Mouse (Mus musculus): Measurements from ENCODE around the gene Plxdc2. TPM values are rescaled to one million over a fixed set of nuclear protein-coding genes. Genes with fewer than 3 reads are reported as not detected.

Gene Plxdc2
- polyA plus RNA-seq, 1 experiment from 2014 or later = 31.0 TPM

GRCm38 (mm10) chr2:16359341-16359928, 3.3 kb downstream of the Plxdc2 start:
- H3K27me3 ChIP-seq = no peaks in the 10 kb centered on the region
- POLR2A ChIA-PET = no interaction called here
- DNase-seq (ENCODE audit: low read depth, low spot score) (peak; percentile 31), ATAC-seq (no peak)
- peak; percentile 65 for TF ChIP-seq CTCF (IDR thresholded peaks at IDR 0.05)
- in situ Hi-C loops (cut with MboI; ENCODE audit: low pct_unique_long_range_greater_than_20kb) = loop anchor here (5.0 to 25.0 kb wide), 2 partner anchors 558 to 828 kb away; no protein-coding TSS in a partner anchor
- CTCF ChIA-PET = interaction anchor here (1.0 to 2.2 kb wide), 4 partner anchors 92 to 555 kb away, joined by 3 to 10 read pairs (median 5); no protein-coding TSS in a partner anchor

GRCm38 (mm10) chr2:16364749-16365148, 8.6 kb downstream of the Plxdc2 start:
- in situ Hi-C loops (cut with MboI; ENCODE audit: low pct_unique_long_range_greater_than_20kb) = loop anchor here (5.0 to 25.0 kb wide), 4 partner anchors 88 to 1050 kb away; no protein-coding TSS in a partner anchor
- ChIA-PET CTCF (no interaction called here), POLR2A (no interaction called here)
- ATAC-seq (no peak), DNase-seq (ENCODE audit: low read depth, low spot score) (no peak)
- H3K27me3 ChIP-seq = no peaks in the 10 kb centered on the region
- TF ChIP-seq CTCF (IDR thresholded peaks at IDR 0.05) = no peak

DNA sequence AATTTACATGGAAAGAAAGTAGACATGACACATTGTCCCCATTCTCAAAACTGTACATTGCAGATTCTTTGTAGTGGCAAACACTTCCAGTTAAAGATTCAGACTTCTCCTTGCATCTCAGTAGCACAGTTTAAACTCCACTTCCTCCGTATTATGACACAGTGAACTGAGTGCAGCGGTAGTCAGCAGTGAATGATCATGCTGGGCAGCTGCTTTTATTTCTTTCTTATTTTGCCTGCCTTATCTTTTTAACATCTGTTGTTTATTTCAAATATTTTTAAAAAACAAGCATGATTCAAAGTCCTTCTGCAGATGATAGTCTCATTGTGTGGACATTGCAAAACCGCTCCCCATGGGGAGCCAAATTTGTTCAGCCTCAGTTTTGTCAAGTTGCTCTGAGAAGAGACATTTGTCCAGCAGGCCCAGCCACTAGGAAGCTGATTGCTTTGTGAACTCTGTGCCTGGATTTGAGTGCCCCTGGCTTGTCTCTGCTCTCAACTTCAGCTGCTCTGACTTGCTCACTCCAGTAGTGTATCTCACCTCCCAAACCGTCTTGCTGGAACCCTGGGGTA, 9.8 kb downstream of the Plxdc2 start:
- no peak for TF ChIP-seq CTCF (IDR thresholded peaks at IDR 0.05)
- ChIA-PET POLR2A (no interaction called here), CTCF (no interaction called here)
- no peak for ATAC-seq
- no peaks in the 10 kb centered on the region for H3K27me3 ChIP-seq
- no peak for DNase-seq (ENCODE audit: low read depth, low spot score)
- in situ Hi-C loops (cut with MboI; ENCODE audit: low pct_unique_long_range_greater_than_20kb) = loop anchor here (5.0 to 25.0 kb wide), 4 partner anchors 86 to 1049 kb away; no protein-coding TSS in a partner anchor

DNA sequence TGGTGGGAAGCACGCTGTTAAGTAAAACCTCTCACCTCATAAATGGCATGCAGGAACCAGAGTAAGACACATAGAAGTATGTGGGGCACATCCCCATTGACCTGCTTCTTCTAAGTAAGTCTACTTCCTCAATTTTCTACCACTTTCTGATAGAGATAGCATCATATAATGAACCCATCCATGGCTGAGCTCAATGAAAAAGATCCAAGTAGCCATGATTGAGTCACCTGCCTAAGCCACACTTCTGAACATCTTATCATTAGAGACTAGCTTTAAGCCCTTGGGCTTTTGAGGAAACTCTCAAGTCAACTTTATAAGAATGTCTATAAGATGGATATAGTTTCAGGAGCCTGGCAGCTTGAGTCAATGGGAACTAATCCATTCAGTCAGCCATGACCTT, 14.3 kb downstream of the Plxdc2 start:
- in situ Hi-C loops (cut with MboI; ENCODE audit: low pct_unique_long_range_greater_than_20kb) = loop anchor here (25.0 kb wide), 1 partner anchor 817 kb away; no protein-coding TSS in a partner anchor
- TF ChIP-seq CTCF (IDR thresholded peaks at IDR 0.05) = no peak
- DNase-seq (ENCODE audit: low read depth, low spot score) (no peak), ATAC-seq (no peak)
- ChIA-PET POLR2A (no interaction called here), CTCF (interaction anchor here (2.2 kb wide), 1 partner anchor 81 kb away, joined by 5 read pairs; no protein-coding TSS in a partner anchor)
- no peaks in the 10 kb centered on the region for H3K27me3 ChIP-seq

DNA sequence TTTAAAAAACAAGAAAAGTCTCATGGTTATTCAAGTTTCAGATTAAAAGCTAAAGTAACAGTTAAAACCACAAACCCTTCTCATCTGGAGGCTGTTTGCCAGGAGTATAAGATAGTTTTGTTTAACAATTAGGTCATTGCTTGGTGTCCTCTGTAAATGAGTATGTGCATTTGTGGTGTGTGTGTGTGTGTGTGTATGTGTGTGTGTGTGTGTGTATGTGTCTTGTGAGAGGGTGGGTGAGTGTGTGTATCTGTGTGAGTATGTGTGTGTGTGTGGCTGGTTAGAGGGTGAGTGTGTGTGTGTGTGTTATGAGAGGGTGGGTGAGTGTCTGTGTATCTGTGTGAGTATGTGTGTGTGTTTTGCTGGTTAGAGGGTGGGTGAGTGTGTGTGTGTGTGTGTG, 18.2 kb downstream of the Plxdc2 start:
- H3K27me3 ChIP-seq = no peaks in the 10 kb centered on the region
- ChIA-PET CTCF (no interaction called here), POLR2A (no interaction called here)
- in situ Hi-C loops (cut with MboI; ENCODE audit: low pct_unique_long_range_greater_than_20kb) = loop anchor here (25.0 kb wide), 1 partner anchor 813 kb away; no protein-coding TSS in a partner anchor
- no peak for ATAC-seq
- peak; percentile 15 for DNase-seq (ENCODE audit: low read depth, low spot score)
- TF ChIP-seq CTCF (IDR thresholded peaks at IDR 0.05) = no peak

GRCm38 (mm10) chr2:16386206-16386605, 30.1 kb downstream of the Plxdc2 start:
- ATAC-seq = no peak
- TF ChIP-seq CTCF (IDR thresholded peaks at IDR 0.05) = no peak
- H3K27me3 ChIP-seq = no peaks in the 10 kb centered on the region
- CTCF ChIA-PET = no interaction called here
- POLR2A ChIA-PET = no interaction called here
- in situ Hi-C loops (cut with MboI; ENCODE audit: low pct_unique_long_range_greater_than_20kb) = no loop called here
- no peak for DNase-seq (ENCODE audit: low read depth, low spot score)

GRCm38 (mm10) chr2:16386692-16387091, 30.6 kb downstream of the Plxdc2 start:
- no peak for TF ChIP-seq CTCF (IDR thresholded peaks at IDR 0.05)
- CTCF ChIA-PET = interaction anchor here (1.1 kb wide), 1 partner anchor 45 kb away, joined by 3 read pairs; no protein-coding TSS in a partner anchor
- DNase-seq (ENCODE audit: low read depth, low spot score) (no peak), ATAC-seq (no peak)
- POLR2A ChIA-PET = no interaction called here
- in situ Hi-C loops (cut with MboI; ENCODE audit: low pct_unique_long_range_greater_than_20kb) = no loop called here
- H3K27me3 ChIP-seq = no peaks in the 10 kb centered on the region

- ChIA-PET POLR2A (interaction anchor here (0.7 kb wide), 1 partner anchor 31 kb away, joined by 4 read pairs; no protein-coding TSS in a partner anchor), CTCF (interaction anchor here (1.1 kb wide), 2 partner anchors 10 to 44 kb away, joined by 3 read pairs; no protein-coding TSS in a partner anchor)
- no peak for TF ChIP-seq CTCF (IDR thresholded peaks at IDR 0.05)
- in situ Hi-C loops (cut with MboI; ENCODE audit: low pct_unique_long_range_greater_than_20kb) = no loop called here
- ATAC-seq (no peak), DNase-seq (ENCODE audit: low read depth, low spot score) (no peak)
- no peaks in the 10 kb centered on the region for H3K27me3 ChIP-seq
Measured at GRCm38 (mm10) chr2:16387787-16388186, 31.7 kb downstream of the Plxdc2 start.

- ChIA-PET POLR2A (no interaction called here), CTCF (interaction anchor here (1.0 kb wide), 1 partner anchor 9 kb away, joined by 3 read pairs; no protein-coding TSS in a partner anchor)
- TF ChIP-seq CTCF (IDR thresholded peaks at IDR 0.05) = no peak
- in situ Hi-C loops (cut with MboI; ENCODE audit: low pct_unique_long_range_greater_than_20kb) = no loop called here
- no peak for ATAC-seq
- no peaks in the 10 kb centered on the region for H3K27me3 ChIP-seq
- no peak for DNase-seq (ENCODE audit: low read depth, low spot score)
Measured at GRCm38 (mm10) chr2:16397501-16397900, 41.4 kb downstream of the Plxdc2 start.

DNA sequence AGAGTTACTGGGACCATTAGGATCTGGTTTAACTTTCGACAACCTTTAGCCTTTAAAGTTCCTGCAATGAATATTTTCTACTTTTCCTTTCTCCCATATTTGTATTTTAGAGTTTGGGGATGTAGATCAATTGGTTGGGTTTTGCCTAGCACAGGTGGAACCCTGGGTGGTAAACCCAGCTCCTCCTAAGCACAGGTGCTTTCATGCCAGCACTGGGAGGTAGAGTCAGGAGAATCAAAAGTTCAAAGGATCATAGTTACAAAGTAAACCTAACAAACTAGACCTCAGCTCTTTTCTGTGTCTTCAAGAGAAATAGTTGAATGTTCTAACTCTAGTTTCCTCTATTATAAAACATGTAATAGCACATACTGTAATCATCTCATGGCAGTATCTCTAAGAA, 41.9 kb downstream of the Plxdc2 start:
- H3K27me3 ChIP-seq = no peaks in the 10 kb centered on the region
- TF ChIP-seq CTCF (IDR thresholded peaks at IDR 0.05) = no peak
- in situ Hi-C loops (cut with MboI; ENCODE audit: low pct_unique_long_range_greater_than_20kb) = no loop called here
- POLR2A ChIA-PET = no interaction called here
- DNase-seq (ENCODE audit: low read depth, low spot score) (no peak), ATAC-seq (no peak)
- CTCF ChIA-PET = interaction anchor here (1.0 kb wide), 1 partner anchor 10 kb away, joined by 3 read pairs; no protein-coding TSS in a partner anchor

GRCm38 (mm10) chr2:16398896-16399295, 42.8 kb downstream of the Plxdc2 start:
- CTCF ChIA-PET = no interaction called here
- DNase-seq (ENCODE audit: low read depth, low spot score) (no peak), ATAC-seq (no peak)
- no peak for TF ChIP-seq CTCF (IDR thresholded peaks at IDR 0.05)
- in situ Hi-C loops (cut with MboI; ENCODE audit: low pct_unique_long_range_greater_than_20kb) = no loop called here
- POLR2A ChIA-PET = interaction anchor here (0.7 kb wide), 1 partner anchor 53 kb away, joined by 3 read pairs; no protein-coding TSS in a partner anchor
- H3K27me3 ChIP-seq = no peaks in the 10 kb centered on the region
